Mouse (Mus musculus) kidney, embryonic 14.5 days (tissue): ENCODE results near the gene Batf2. TPM values are rescaled to one million over a fixed set of nuclear protein-coding genes. Genes with fewer than 3 reads are reported as not detected.

Source experiments
- ATAC-seq: fragments of 200-750 bp; cut with Nextera tagmentation; 2 replicates; pipeline ENCODE4 v1.8.0; 2017; ENCODE audit warnings: moderate number of reproducible peaks, mild to moderate bottlenecking, moderate TSS enrichment, moderate library complexity; ENCODE audit not compliant: low FRiP score, low TSS enrichment
- H3K27ac ChIP-seq: fragments of 300-500 bp; sonication (generic); 2 replicates; pipeline ENCODE4 v1.5.1; 2014; ENCODE audit warnings: low read depth, mild to moderate bottlenecking, low read length, moderate library complexity, mixed read lengths
- H3K27me3 ChIP-seq: fragments of 300-500 bp; sonication (generic); 2 replicates; pipeline ENCODE4 v1.6.1; 2014; ENCODE audit warnings: mild to moderate bottlenecking, low read length; ENCODE audit not compliant: control insufficient read depth, insufficient read depth
- H3K36me3 ChIP-seq: fragments of 300-500 bp; sonication (generic); 2 replicates; pipeline ENCODE4 v1.6.1; 2014; ENCODE audit warnings: low read length, mixed read lengths; ENCODE audit not compliant: control insufficient read depth, insufficient read depth
- H3K4me1 ChIP-seq: fragments of 300-500 bp; sonication (generic); 2 replicates; pipeline ENCODE4 v1.6.1; 2014; ENCODE audit warnings: low read length, mixed read lengths; ENCODE audit not compliant: control insufficient read depth, insufficient read depth
- H3K4me2 ChIP-seq: fragments of 300-500 bp; sonication (generic); replicated peaks from 2 replicates; pipeline ENCODE4 v1.6.1; 2014; ENCODE audit warnings: low read depth, mild to moderate bottlenecking, low read length
- H3K4me3 ChIP-seq: fragments of 300-500 bp; sonication (generic); 2 replicates; pipeline ENCODE4 v1.5.1; 2014; ENCODE audit warnings: mild to moderate bottlenecking, low read length
- H3K9ac ChIP-seq: fragments of 300-500 bp; sonication (generic); 2 replicates; pipeline ENCODE4 v1.6.1; 2014; ENCODE audit warnings: low read depth, mild to moderate bottlenecking, low read length, moderate library complexity
- H3K9me3 ChIP-seq: fragments of 300-500 bp; sonication (generic); 2 replicates; pipeline ENCODE4 v1.6.1; 2016; ENCODE audit warnings: low read length; ENCODE audit not compliant: control insufficient read depth
- WGBS: fragments of 180-500 bp; shearing (Covaris S2); extraction: QIAGEN DNeasy Blood & Tissue Kit; methylation state at CpG from one replicate; pipeline ENCODE4 v1.1.7; 2014; 5-methylcytosine and 5-hydroxymethylcytosine counted together
- polyA plus RNA-seq: library from polyadenylated mRNA; unstranded; fragments of >200 nt; fragmentation: Nextera tagmentation; extraction: Ambion mirVana; gene quantifications from 2 replicates; pipeline ENCODE4 v1.2.1, GENCODE M21; 2014

Gene Batf2
- polyA plus RNA-seq, 1 experiment from 2014 or later, result 0.15 TPM

DNA sequence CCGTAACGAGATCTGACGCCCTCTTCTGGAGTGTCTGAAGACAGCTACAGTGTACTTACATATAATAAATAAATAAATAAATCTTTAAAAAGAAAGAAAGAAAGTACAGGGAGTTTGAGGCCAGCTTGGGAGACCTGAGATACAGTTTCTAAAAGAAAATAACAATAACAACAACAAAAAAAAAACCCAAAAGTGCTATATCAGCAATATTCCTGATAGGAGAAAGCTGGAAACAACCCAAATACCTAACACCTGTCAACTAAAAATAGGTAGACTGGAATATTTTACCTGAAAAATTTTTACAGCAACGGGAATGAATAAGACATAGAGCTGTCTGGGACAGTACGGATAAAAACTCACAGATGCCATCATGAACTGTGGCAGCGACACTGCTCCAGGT, 38.0 kb downstream of the Batf2 start:
- H3K4me3 ChIP-seq, result no peak overlapping the region
- H3K4me1 ChIP-seq, result no peaks in the 10 kb centered on the region
- H3K27ac ChIP-seq, result no peak overlapping the region
- no peak for ATAC-seq
- H3K36me3 ChIP-seq, result no peaks in the 10 kb centered on the region
- H3K9me3 ChIP-seq, result no peaks in the 10 kb centered on the region
- H3K9ac ChIP-seq, result no peak overlapping the region
- WGBS, result 93% methylated on average over 5 of the region's 6 CpGs
- H3K4me2 ChIP-seq, result no peak overlapping the region
- no peaks in the 10 kb centered on the region for H3K27me3 ChIP-seq

DNA sequence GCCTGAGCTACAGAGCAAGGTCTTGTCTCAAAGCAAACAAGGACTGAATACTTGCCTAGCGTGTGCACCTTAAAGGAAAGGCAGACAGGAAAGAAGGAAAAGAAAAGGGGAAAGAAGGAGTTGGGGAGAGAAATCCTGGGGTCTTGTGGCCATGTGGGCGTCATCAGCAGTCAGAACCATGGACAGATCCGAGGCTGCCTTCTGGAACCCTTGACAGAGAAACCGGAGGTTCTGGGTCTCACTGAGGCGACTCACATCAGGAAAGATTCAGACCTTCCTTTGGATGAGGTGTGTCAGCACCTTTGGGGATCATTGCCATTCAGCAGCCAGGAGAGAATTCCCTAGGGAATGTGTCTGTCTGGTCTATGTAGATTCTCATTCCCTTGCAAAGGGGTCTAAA, 40.8 kb downstream of the Batf2 start:
- Histone ChIP-seq H3K9ac (no peak overlapping the region), H3K4me3 (no peak overlapping the region), H3K27me3 (no peaks in the 10 kb centered on the region), H3K9me3 (no peaks in the 10 kb centered on the region), H3K27ac (no peak overlapping the region), H3K36me3 (no peaks in the 10 kb centered on the region), H3K4me2 (no peak overlapping the region), H3K4me1 (no peaks in the 10 kb centered on the region)
- no peak for ATAC-seq
- WGBS, result 19% methylated on average over 5 of the region's 5 CpGs

DNA sequence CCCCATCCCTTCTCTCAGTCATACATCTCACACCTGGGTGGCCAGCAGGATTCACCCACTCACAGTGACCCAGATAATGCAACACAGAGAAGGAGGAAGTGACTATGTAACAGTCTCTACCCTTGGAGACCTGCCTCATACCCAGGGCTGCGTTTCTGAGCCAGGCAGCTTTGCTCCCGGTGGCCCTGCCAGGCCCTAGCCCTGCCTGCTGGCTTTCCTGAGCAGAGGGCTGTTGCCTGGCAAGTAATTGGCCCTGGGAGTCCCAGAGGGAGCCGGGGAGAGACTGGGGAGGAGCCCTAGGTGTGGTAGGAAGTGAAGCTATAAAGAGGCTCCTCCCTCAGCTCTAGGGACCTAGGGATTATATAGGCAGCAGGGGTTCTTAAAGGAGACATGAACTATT, 41.8 kb downstream of the Batf2 start:
- H3K36me3 ChIP-seq, result no peaks in the 10 kb centered on the region
- H3K27ac ChIP-seq, result no peak overlapping the region
- no peak overlapping the region for H3K9ac ChIP-seq
- no peaks in the 10 kb centered on the region for H3K4me1 ChIP-seq
- H3K4me2 ChIP-seq, result no peak overlapping the region
- H3K27me3 ChIP-seq, result no peaks in the 10 kb centered on the region
- WGBS, result 9% methylated on average over 3 of the region's 3 CpGs
- ATAC-seq, result no peak
- no peaks in the 10 kb centered on the region for H3K9me3 ChIP-seq
- H3K4me3 ChIP-seq, result no peak overlapping the region

DNA sequence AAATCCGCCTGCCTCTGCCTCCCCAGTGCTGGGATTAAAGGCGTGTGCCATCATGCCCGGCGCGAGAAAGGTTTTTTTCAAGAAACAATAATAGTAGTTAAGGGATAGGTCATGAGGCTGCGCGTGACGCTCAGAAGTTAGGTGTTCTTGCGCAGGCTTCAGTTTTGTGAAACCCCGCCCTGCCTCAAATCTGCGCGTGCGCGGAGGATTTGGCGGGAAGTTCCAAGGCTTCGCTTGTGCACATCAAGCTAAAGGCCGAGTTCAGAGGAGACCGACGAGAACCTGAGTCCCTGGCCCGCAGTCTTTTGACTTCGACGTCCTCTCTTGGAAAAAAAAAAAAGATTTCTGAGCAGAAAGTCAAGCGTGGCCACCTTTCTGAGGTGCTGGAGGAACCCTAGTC, 43.3 kb downstream of the Batf2 start, which contains the start of gene Majin:
Majin (plus strand) TSS at position 258 of the 400 bp plus-strand sequence.
- WGBS, result 87% methylated on average over 23 of the region's 23 CpGs
- no peak within 1 kb of the TSS for H3K9ac ChIP-seq
- no peak for ATAC-seq
- H3K4me2 ChIP-seq, result no peak within 1 kb of the TSS
- H3K4me1 ChIP-seq, result no peaks in the 10 kb centered on the region
- no peaks in the 10 kb centered on the region for H3K9me3 ChIP-seq
- H3K4me3 ChIP-seq, result no peak within 1 kb of the TSS
- no peaks in the 10 kb centered on the region for H3K36me3 ChIP-seq
- H3K27me3 ChIP-seq, result no peaks in the 10 kb centered on the region
- no peak within 1 kb of the TSS for H3K27ac ChIP-seq

DNA sequence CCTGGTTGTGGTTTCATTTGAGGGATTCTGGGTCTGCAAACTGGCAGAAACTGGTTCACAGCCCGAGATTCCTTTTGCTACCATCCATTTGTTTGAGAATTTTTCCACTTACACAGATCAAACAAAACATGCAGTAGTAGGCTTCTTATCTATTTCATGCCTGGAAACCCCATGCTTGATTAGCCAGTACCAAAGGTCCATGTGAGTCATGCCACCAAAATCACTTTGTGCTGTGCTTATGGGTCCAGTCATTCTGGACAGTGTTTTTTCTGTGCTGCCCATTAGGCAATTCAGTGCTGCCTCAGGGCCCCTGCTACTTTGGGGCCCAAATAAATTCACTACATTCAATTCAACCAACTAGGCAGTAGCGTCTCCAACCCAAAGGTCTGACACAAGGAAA, 63.5 kb downstream of the Batf2 start:
- Histone ChIP-seq H3K4me2 (no peak overlapping the region), H3K4me3 (no peak overlapping the region), H3K27me3 (no peaks in the 10 kb centered on the region), H3K9ac (no peak overlapping the region), H3K4me1 (no peaks in the 10 kb centered on the region), H3K9me3 (no peaks in the 10 kb centered on the region), H3K36me3 (no peaks in the 10 kb centered on the region), H3K27ac (no peak overlapping the region)
- ATAC-seq, result no peak
- 77% methylated on average over 2 of the region's 2 CpGs for WGBS

DNA sequence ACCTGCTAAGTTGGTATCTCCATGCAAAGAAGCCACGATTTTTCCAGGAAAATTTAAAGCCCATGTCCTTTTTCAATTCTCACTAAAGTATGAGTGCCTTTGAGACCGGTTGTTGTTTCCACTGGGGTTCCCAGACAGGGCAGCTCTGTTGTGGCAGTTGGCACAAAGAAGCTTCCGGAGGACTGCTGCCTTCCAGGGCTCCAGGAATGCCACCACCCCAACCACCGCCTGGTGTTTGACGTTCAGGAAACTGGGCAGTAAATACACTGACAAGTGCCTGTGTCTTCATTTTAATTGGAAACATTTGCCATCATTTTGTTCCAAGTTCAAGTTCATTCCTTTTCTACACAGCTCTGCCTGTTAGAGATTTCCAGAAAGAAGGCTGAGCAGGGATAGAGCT, 65.9 kb downstream of the Batf2 start:
- H3K4me1 ChIP-seq, result no peaks in the 10 kb centered on the region
- H3K27me3 ChIP-seq, result no peaks in the 10 kb centered on the region
- no peak overlapping the region for H3K4me2 ChIP-seq
- H3K9ac ChIP-seq, result no peak overlapping the region
- H3K9me3 ChIP-seq, result no peaks in the 10 kb centered on the region
- WGBS, result 74% methylated on average over 5 of the region's 5 CpGs
- no peaks in the 10 kb centered on the region for H3K36me3 ChIP-seq
- no peak for ATAC-seq
- no peak overlapping the region for H3K4me3 ChIP-seq
- no peak overlapping the region for H3K27ac ChIP-seq

DNA sequence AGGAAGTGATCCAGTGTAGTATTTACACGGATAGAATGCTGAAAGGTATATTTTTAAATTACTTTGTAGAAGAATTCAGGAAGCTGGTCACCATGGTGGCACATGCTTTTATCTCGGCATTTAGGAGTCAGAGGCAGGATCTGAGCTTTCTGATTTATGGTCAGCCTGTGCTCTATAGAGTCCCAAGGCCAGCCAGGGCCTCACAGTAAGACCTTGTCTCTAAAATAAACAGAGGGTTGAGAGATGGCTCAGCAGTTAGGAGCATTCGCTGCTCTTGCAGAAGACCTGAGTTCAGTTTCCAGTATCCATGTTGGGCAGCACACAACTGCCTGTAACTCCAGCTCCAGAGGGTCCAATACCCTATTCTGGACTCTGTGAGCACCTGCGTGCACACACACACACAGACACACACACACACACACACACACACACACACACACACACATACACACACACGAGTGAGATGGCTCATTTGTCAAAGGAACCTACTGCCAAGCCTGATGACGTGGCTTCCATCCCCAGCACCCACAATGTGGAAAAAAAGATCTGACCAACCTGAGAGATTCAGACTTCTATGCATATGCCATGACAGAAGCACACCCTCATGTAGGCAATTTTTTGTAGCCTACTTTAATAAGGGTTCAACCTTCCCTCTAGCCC, 75.4 kb downstream of the Batf2 start:
- WGBS, result 44% methylated on average over 6 of the region's 6 CpGs
- Histone ChIP-seq H3K4me2 (no peak overlapping the region), H3K27me3 (no peaks in the 10 kb centered on the region), H3K4me3 (no peak overlapping the region), H3K9ac (no peak overlapping the region), H3K36me3 (no peaks in the 10 kb centered on the region), H3K9me3 (no peaks in the 10 kb centered on the region), H3K27ac (no peak overlapping the region), H3K4me1 (no peaks in the 10 kb centered on the region)
- no peak for ATAC-seq

DNA sequence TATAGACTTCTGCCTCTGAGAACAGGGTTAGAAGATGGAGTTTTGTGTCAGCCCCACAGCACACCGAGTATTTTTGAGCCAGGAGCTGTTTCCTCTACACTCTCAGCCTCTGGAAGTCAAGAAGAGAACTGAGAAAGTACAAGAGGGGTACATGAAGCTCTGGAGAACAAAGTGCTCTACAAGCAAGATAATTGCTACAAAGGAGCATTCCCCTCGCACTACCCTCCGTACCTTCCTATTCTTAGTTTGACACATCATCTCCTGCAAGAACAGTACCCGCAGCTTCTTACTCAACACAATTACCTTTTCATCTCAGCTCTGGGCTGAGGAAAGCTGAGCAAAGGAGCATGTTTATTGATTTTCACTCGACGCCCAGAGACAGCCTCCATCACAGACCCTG, 77.8 kb downstream of the Batf2 start:
- H3K27me3 ChIP-seq, result no peaks in the 10 kb centered on the region
- H3K9me3 ChIP-seq, result no peaks in the 10 kb centered on the region
- no peak overlapping the region for H3K4me2 ChIP-seq
- no peak overlapping the region for H3K9ac ChIP-seq
- no peak overlapping the region for H3K27ac ChIP-seq
- no peaks in the 10 kb centered on the region for H3K4me1 ChIP-seq
- H3K36me3 ChIP-seq, result no peaks in the 10 kb centered on the region
- WGBS, result 82% methylated on average over 6 of the region's 6 CpGs
- no peak overlapping the region for H3K4me3 ChIP-seq
- ATAC-seq, result no peak
